Mouse (Mus musculus) heart, postnatal 0 days (tissue): ENCODE results near the gene Bloc1s5. TPM values are rescaled to one million over a fixed set of nuclear protein-coding genes. Genes with fewer than 3 reads are reported as not detected.

ENCODE experiments used
- ATAC-seq: fragments of 200-750 bp; cut with Nextera tagmentation; 2 replicates; pipeline ENCODE4 v1.8.0; 2017; ENCODE audit warnings: low read depth, moderate number of reproducible peaks, moderate library complexity; ENCODE audit not compliant: insufficient read depth
- DNase-seq: peaks from one replicate; pipeline ENCODE4 v3.0.0-alpha.2; 2016; ENCODE audit warnings: low spot score
- H3K27ac ChIP-seq: fragments of 300-500 bp; sonication (generic); 2 replicates; pipeline ENCODE4 v1.5.1; 2014; ENCODE audit warnings: low read depth, mild to moderate bottlenecking
- H3K27me3 ChIP-seq: fragments of 300-500 bp; sonication (generic); 2 replicates; pipeline ENCODE4 v1.6.1; 2014; ENCODE audit warnings: low read length, mixed read lengths; ENCODE audit not compliant: control insufficient read depth, insufficient read depth
- H3K36me3 ChIP-seq: fragments of 300-500 bp; sonication (generic); replicated peaks from 2 replicates; pipeline ENCODE4 v1.6.1; 2014; ENCODE audit warnings: low read length, mixed read lengths; ENCODE audit not compliant: control insufficient read depth, insufficient read depth
- H3K4me1 ChIP-seq: fragments of 300-500 bp; sonication (generic); 2 replicates; pipeline ENCODE4 v1.6.1; 2014; ENCODE audit warnings: antibody characterized with exemption; ENCODE audit not compliant: control insufficient read depth, insufficient read depth
- H3K4me2 ChIP-seq: fragments of 300-500 bp; sonication (generic); 2 replicates; pipeline ENCODE4 v1.6.1; 2014; ENCODE audit warnings: low read depth, mild to moderate bottlenecking, low read length, moderate library complexity
- H3K4me3 ChIP-seq: fragments of 300-500 bp; sonication (generic); 2 replicates; pipeline ENCODE4 v1.5.1; 2014; ENCODE audit warnings: low read depth, low read length
- H3K9ac ChIP-seq: fragments of 300-500 bp; sonication (generic); replicated peaks from 2 replicates; pipeline ENCODE4 v1.6.1; 2014; ENCODE audit warnings: low read depth, low read length, mixed read lengths
- H3K9me3 ChIP-seq: fragments of 300-500 bp; sonication (generic); replicated peaks from 2 replicates; pipeline ENCODE4 v1.6.1; 2016; ENCODE audit warnings: low read length; ENCODE audit not compliant: control insufficient read depth
- CTCF ChIP-seq: IDR thresholded peaks from 2 replicates; pipeline ENCODE4 v1.5.1; 2016; ENCODE audit warnings: antibody characterized with exemption, control low read depth, low read depth
- EP300 ChIP-seq: IDR thresholded peaks from 2 replicates; pipeline ENCODE4 v1.6.1; 2016; ENCODE audit warnings: antibody characterized with exemption, low read depth
- WGBS: fragments of 180-500 bp; shearing (Covaris S2); extraction: QIAGEN DNeasy Blood & Tissue Kit; methylation state at CpG from one replicate; pipeline ENCODE4 v1.1.7; 2014; 5-methylcytosine and 5-hydroxymethylcytosine counted together
- polyA plus RNA-seq: library from polyadenylated mRNA; unstranded; fragments of >200 nt; fragmentation: Nextera tagmentation; extraction: Ambion mirVana; gene quantifications from 2 replicates; pipeline ENCODE4 v1.2.1, GENCODE M21; 2015
- total RNA-seq: library from RNA; depleted of rRNA; stranded (reverse); fragments of >200 nt; gene quantifications from 2 replicates; pipeline ENCODE4 v1.2.3, GENCODE M21; 2014; ENCODE audit warnings: low replicate concordance

Gene Bloc1s5
- total and polyA plus RNA-seq, 2 experiments from 2014 or later, result 10.4 to 17.1 TPM

- no peaks in the 10 kb centered on the region for H3K27me3 ChIP-seq
- no peak overlapping the region for H3K27ac ChIP-seq
- H3K4me3 ChIP-seq, result no peak overlapping the region
- ATAC-seq (no peak), DNase-seq (no peak)
- 77% methylated on average over 5 of the region's 5 CpGs for WGBS
- no peak overlapping the region for H3K9ac ChIP-seq
- H3K36me3 ChIP-seq, result peaks cover 21% of the 10 kb centered on the region
- no peaks in the 10 kb centered on the region for H3K9me3 ChIP-seq
- no peaks in the 10 kb centered on the region for H3K4me1 ChIP-seq
- H3K4me2 ChIP-seq, result no peak overlapping the region
- TF ChIP-seq CTCF (no peak), EP300 (no peak)
Measured at GRCm38 (mm10) chr13:38641414-38641813, 6.5 kb upstream of the Bloc1s5 start.

GRCm38 (mm10) chr13:38640961-38641360, 6.1 kb upstream of the Bloc1s5 start:
- Histone ChIP-seq H3K27ac (no peak overlapping the region), H3K9ac (no peak overlapping the region), H3K27me3 (no peaks in the 10 kb centered on the region), H3K4me2 (no peak overlapping the region), H3K4me3 (no peak overlapping the region), H3K4me1 (no peaks in the 10 kb centered on the region), H3K36me3 (peaks cover 17% of the 10 kb centered on the region), H3K9me3 (no peaks in the 10 kb centered on the region)
- DNase-seq (no peak), ATAC-seq (no peak)
- TF ChIP-seq CTCF, result no peak
- no peak for TF ChIP-seq EP300
- 79% methylated on average over 5 of the region's 5 CpGs for WGBS

GRCm38 (mm10) chr13:38638694-38639093, 3.8 kb upstream of the Bloc1s5 start:
- no peak for DNase-seq
- TF ChIP-seq EP300, result no peak
- TF ChIP-seq CTCF, result no peak
- Histone ChIP-seq H3K4me2 (no peak overlapping the region), H3K9me3 (no peaks in the 10 kb centered on the region), H3K4me3 (no peak overlapping the region), H3K4me1 (peaks cover 4% of the 10 kb centered on the region; the same call in 1 of the 2 replicates), H3K27ac (no peak overlapping the region), H3K27me3 (no peaks in the 10 kb centered on the region), H3K9ac (no peak overlapping the region), H3K36me3 (no peaks in the 10 kb centered on the region)
- WGBS, result 68% methylated on average over 11 of the region's 11 CpGs
- no peak for ATAC-seq

- peak overlapping the region; percentile 69 for H3K27ac ChIP-seq
- peaks cover 12% of the 10 kb centered on the region for H3K36me3 ChIP-seq
- DNase-seq (no peak), ATAC-seq (peak; percentile 63; the same call in 1 of the 2 replicates)
- peak overlapping the region; percentile 78 for H3K4me3 ChIP-seq
- TF ChIP-seq EP300 (no peak), CTCF (no peak)
- peaks cover 4% of the 10 kb centered on the region; the same call in 1 of the 2 replicates for H3K4me1 ChIP-seq
- no peaks in the 10 kb centered on the region for H3K9me3 ChIP-seq
- H3K4me2 ChIP-seq, result peak overlapping the region; percentile 84
- H3K9ac ChIP-seq, result peak overlapping the region; percentile 57
- H3K27me3 ChIP-seq, result no peaks in the 10 kb centered on the region
- WGBS, result 0% methylated on average over 19 of the region's 19 CpGs
Measured at GRCm38 (mm10) chr13:38634256-38634799, 581 bp downstream of the Bloc1s5 start.

- Histone ChIP-seq H3K36me3 (peaks cover 12% of the 10 kb centered on the region), H3K4me1 (peaks cover 4% of the 10 kb centered on the region; the same call in 1 of the 2 replicates), H3K9me3 (no peaks in the 10 kb centered on the region), H3K27ac (no peak overlapping the region), H3K9ac (no peak overlapping the region), H3K4me2 (no peak overlapping the region), H3K27me3 (no peaks in the 10 kb centered on the region), H3K4me3 (no peak overlapping the region)
- TF ChIP-seq CTCF (no peak), EP300 (no peak)
- 86% methylated on average over 6 of the region's 6 CpGs for WGBS
- DNase-seq, result no peak
- ATAC-seq, result no peak
Measured at GRCm38 (mm10) chr13:38633287-38634000, 1.5 kb downstream of the Bloc1s5 start.

- Histone ChIP-seq H3K27me3 (no peaks in the 10 kb centered on the region), H3K36me3 (peaks cover 12% of the 10 kb centered on the region), H3K9me3 (no peaks in the 10 kb centered on the region), H3K27ac (no peak overlapping the region), H3K9ac (no peak overlapping the region), H3K4me3 (no peak overlapping the region), H3K4me1 (peaks cover 4% of the 10 kb centered on the region; the same call in 1 of the 2 replicates), H3K4me2 (no peak overlapping the region)
- TF ChIP-seq CTCF, result no peak
- TF ChIP-seq EP300, result no peak
- no peak for DNase-seq
- ATAC-seq, result no peak
- 68% methylated on average over 6 of the region's 6 CpGs for WGBS
Measured at GRCm38 (mm10) chr13:38632556-38632955, 2.4 kb downstream of the Bloc1s5 start.
